Mouse (Mus musculus) kidney, adult 18-20 months (tissue): ENCODE measurements around the gene Cfap97d2.

Experiments
- DNase-seq: peaks from one replicate; pipeline ENCODE4 v3.0.0; 2021

Gene Cfap97d2

GRCm38 (mm10) chr8:13747626-13748025 lies 41.9 kb downstream of the Cfap97d2 start:
- no peak for DNase-seq

GRCm38 (mm10) chr8:13753680-13754079 lies 48.0 kb downstream of the Cfap97d2 start:
- peak; percentile 83 for DNase-seq

- no peak for DNase-seq
Observed at GRCm38 (mm10) chr8:13756480-13756879, 50.8 kb downstream of the Cfap97d2 start.

- peak; percentile 93 for DNase-seq
Observed at GRCm38 (mm10) chr8:13756982-13757804, 51.5 kb downstream of the Cfap97d2 start, which contains the start of gene Cdc16. Gene Cdc16 (plus strand): TSS chr8:13757676.

- peak; percentile 43 for DNase-seq
Observed at GRCm38 (mm10) chr8:13757805-13758727, 52.4 kb downstream of the Cfap97d2 start.

GRCm38 (mm10) chr8:13769206-13769605 lies 63.5 kb downstream of the Cfap97d2 start:
- no peak for DNase-seq

GRCm38 (mm10) chr8:13780536-13780935 lies 74.8 kb downstream of the Cfap97d2 start:
- no peak for DNase-seq

GRCm38 (mm10) chr8:13785250-13785763 lies 79.6 kb downstream of the Cfap97d2 start, which contains the start of gene Upf3a:
Gene Upf3a (plus strand): TSS chr8:13785615.
- DNase-seq = peak; percentile 90

- DNase-seq = peak; percentile 97
Observed at GRCm38 (mm10) chr8:13785764-13786299, 80.1 kb downstream of the Cfap97d2 start.

- DNase-seq = no peak
Observed at GRCm38 (mm10) chr8:13789606-13790005, 83.9 kb downstream of the Cfap97d2 start.
